Mouse (Mus musculus): ENCODE measurements at regions not wholly inside any gene's neighbourhood (a gene's known extent, or its start where the extent isn't known, plus 50 kb on each side); places are given as distances from the start of the nearest gene placed in this dataset.

DNA sequence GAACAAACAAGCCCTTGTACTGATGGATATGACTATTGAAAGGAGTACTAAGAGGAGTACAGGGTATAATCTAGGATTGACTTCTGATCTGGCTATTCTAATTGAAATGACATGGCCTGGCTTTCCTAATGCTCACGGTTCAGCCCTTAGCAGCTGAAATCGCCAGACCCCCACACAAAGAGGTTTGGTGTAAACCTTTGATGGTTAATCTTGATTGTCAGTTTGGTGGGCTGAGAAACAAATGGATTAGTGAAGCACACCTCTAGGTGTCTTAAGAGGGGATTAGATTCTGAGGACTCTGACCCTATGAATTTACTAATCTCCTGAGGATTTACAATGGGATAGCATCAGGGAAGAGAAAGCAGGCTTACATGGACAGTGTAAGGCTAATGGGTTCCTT, 623.4 kb upstream of the Adamts9 start:
- Histone ChIP-seq H3K27ac (no peak overlapping the region), H3K9ac (replicated peaks) (no peak overlapping the region), H3K36me3 (no peaks in the 10 kb centered on the region), H3K4me3 (replicated peaks) (no peak overlapping the region), H3K4me2 (replicated peaks) (no peak overlapping the region), H3K27me3 (peaks cover 13% of the 10 kb centered on the region; the same call in 1 of the 2 replicates), H3K9me3 (no peaks in the 10 kb centered on the region), H3K4me1 (replicated peaks) (no peaks in the 10 kb centered on the region)
- WGBS, result 3% methylated on average over 2 of the region's 2 CpGs
- ATAC-seq, result no peak

GRCm38 (mm10) chr6:93548311-93548710, 605.0 kb upstream of the Adamts9 start:
- Histone ChIP-seq H3K27ac (no peak overlapping the region), H3K9ac (replicated peaks) (no peak overlapping the region), H3K4me2 (replicated peaks) (no peak overlapping the region), H3K9me3 (no peaks in the 10 kb centered on the region), H3K4me1 (replicated peaks) (no peaks in the 10 kb centered on the region), H3K4me3 (replicated peaks) (no peak overlapping the region), H3K27me3 (no peaks in the 10 kb centered on the region; the same call in 1 of the 2 replicates), H3K36me3 (no peaks in the 10 kb centered on the region)
- 88% methylated on average over 2 of the region's 2 CpGs for WGBS
- ATAC-seq, result no peak

GRCm38 (mm10) chr6:93544246-93544645, 601.0 kb upstream of the Adamts9 start:
- WGBS, result 45% methylated on average over 1 of the region's 1 CpGs
- no peak overlapping the region for H3K4me2 ChIP-seq (replicated peaks)
- H3K27me3 ChIP-seq, result no peaks in the 10 kb centered on the region; the same call in 1 of the 2 replicates
- H3K4me3 ChIP-seq (replicated peaks), result no peak overlapping the region
- no peaks in the 10 kb centered on the region for H3K36me3 ChIP-seq
- no peak overlapping the region for H3K9ac ChIP-seq (replicated peaks)
- no peak for ATAC-seq
- no peaks in the 10 kb centered on the region for H3K4me1 ChIP-seq (replicated peaks)
- H3K27ac ChIP-seq, result no peak overlapping the region
- no peaks in the 10 kb centered on the region for H3K9me3 ChIP-seq

DNA sequence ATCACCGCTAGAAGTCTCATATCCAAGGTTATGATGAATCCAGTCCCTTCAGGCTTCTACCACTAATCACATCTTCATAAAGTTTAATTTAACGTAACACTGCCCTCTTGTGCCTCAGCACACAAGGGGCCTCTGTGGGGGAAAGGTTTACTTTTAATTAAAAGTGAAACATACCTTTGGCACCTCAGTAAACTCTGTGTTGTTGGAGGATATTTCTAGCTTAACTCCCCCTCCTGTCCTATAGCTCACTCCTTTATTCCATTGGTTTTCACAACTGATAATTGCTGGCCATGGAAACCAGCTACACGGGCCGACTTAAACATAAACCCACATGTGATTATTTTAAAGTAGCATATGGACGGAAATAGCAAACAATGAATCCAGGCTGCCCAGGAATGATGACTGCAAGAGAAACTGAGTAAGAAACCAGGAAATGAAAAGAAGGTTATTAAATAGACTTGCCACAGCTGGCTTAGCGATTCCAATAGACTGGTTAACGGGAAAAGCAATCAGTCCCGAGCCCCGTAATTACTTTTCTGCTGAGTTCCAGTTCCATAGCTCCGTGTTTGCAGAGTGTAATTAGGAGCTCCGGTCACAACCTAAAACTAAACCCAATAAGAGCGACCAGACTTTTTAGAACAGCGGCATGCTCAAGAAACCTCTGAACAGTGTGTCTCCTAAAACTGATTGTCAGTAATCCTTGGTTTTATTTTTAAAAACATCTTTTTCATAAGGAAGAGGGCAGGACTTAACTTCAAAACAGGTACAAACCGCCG, 600.2 kb upstream of the Adamts9 start:
- no peaks in the 10 kb centered on the region for H3K4me1 ChIP-seq (replicated peaks)
- WGBS, result 46% methylated on average over 15 of the region's 15 CpGs
- no peaks in the 10 kb centered on the region; the same call in 1 of the 2 replicates for H3K27me3 ChIP-seq
- H3K9me3 ChIP-seq, result no peaks in the 10 kb centered on the region
- H3K9ac ChIP-seq (replicated peaks), result no peak overlapping the region
- no peak overlapping the region for H3K4me3 ChIP-seq (replicated peaks)
- no peak for ATAC-seq
- H3K27ac ChIP-seq, result no peak overlapping the region
- no peaks in the 10 kb centered on the region for H3K36me3 ChIP-seq
- H3K4me2 ChIP-seq (replicated peaks), result 0 out of 2 replicates have a peak overlapping the region, but pooled peaks have one; percentile 14

DNA sequence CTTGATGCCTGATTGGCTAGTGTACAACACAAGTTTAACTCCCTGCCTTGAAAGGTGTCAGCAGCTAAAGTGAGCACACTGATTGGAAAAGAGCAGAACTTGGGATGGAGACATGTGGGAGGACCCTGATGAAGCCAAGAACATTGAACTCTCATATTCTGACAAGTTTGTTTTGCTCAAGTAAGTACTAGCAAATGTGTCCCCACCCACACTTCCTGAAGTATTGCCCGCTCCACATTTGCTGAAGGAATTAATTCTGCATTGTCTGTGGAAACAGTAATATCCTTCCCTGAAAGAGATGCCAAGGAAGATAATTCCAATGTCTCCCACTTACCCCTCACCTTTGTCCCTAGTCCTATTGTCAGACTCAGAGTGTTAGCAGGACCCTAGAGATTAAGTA, 596.3 kb upstream of the Adamts9 start:
- Histone ChIP-seq H3K27ac (no peak overlapping the region), H3K4me1 (replicated peaks) (no peaks in the 10 kb centered on the region), H3K4me2 (replicated peaks) (no peak overlapping the region), H3K4me3 (replicated peaks) (no peak overlapping the region), H3K36me3 (no peaks in the 10 kb centered on the region), H3K9ac (replicated peaks) (no peak overlapping the region), H3K9me3 (no peaks in the 10 kb centered on the region), H3K27me3 (no peaks in the 10 kb centered on the region; the same call in 1 of the 2 replicates)
- no peak for ATAC-seq
- 75% methylated on average over 1 of the region's 1 CpGs for WGBS

- Histone ChIP-seq H3K27me3 (no peaks in the 10 kb centered on the region; the same call in 1 of the 2 replicates), H3K4me1 (replicated peaks) (no peaks in the 10 kb centered on the region), H3K36me3 (no peaks in the 10 kb centered on the region), H3K9ac (replicated peaks) (no peak overlapping the region), H3K4me2 (replicated peaks) (no peak overlapping the region), H3K4me3 (replicated peaks) (no peak overlapping the region), H3K9me3 (no peaks in the 10 kb centered on the region), H3K27ac (no peak overlapping the region)
- ATAC-seq, result no peak
- 88% methylated on average over 4 of the region's 4 CpGs for WGBS
Observed at GRCm38 (mm10) chr6:93539171-93539570, 595.9 kb upstream of the Adamts9 start.

GRCm38 (mm10) chr6:93537971-93538370, 594.7 kb upstream of the Adamts9 start:
- no peaks in the 10 kb centered on the region for H3K27me3 ChIP-seq
- no peak overlapping the region for H3K4me3 ChIP-seq (replicated peaks)
- 85% methylated on average over 1 of the region's 1 CpGs for WGBS
- no peaks in the 10 kb centered on the region for H3K4me1 ChIP-seq (replicated peaks)
- H3K9me3 ChIP-seq, result no peaks in the 10 kb centered on the region
- H3K36me3 ChIP-seq, result no peaks in the 10 kb centered on the region
- no peak overlapping the region for H3K27ac ChIP-seq
- ATAC-seq, result no peak
- H3K9ac ChIP-seq (replicated peaks), result no peak overlapping the region
- no peak overlapping the region for H3K4me2 ChIP-seq (replicated peaks)

GRCm38 (mm10) chr6:93537126-93537525, 593.8 kb upstream of the Adamts9 start:
- Histone ChIP-seq H3K27me3 (no peaks in the 10 kb centered on the region), H3K4me1 (replicated peaks) (no peaks in the 10 kb centered on the region), H3K27ac (no peak overlapping the region), H3K9ac (replicated peaks) (no peak overlapping the region), H3K4me2 (replicated peaks) (no peak overlapping the region), H3K36me3 (no peaks in the 10 kb centered on the region), H3K9me3 (no peaks in the 10 kb centered on the region), H3K4me3 (replicated peaks) (no peak overlapping the region)
- no peak for ATAC-seq
- WGBS, result 100% methylated on average over 1 of the region's 1 CpGs

DNA sequence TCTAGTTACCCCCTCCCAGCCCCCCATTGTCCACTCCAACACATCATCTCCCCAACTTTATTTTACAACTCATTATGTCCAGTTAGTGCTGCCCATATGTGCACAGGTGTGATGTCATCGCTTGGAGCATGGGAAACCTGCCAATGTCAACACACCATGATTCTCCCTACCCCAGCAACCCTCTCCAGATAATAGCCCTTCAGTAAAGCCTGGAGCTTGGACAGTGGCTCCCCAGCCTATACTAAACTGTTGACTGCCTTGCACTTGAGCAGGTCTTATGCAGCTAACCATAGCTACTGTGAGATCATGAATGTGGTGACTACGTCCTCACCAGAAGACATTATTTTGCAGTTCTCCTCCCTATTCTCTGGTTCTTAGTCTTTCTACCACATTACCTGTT, 570.5 kb upstream of the Adamts9 start:
- 98% methylated on average over 2 of the region's 2 CpGs for WGBS
- Histone ChIP-seq H3K27ac (no peak overlapping the region), H3K9me3 (peaks cover 2% of the 10 kb centered on the region; the same call in 1 of the 2 replicates), H3K27me3 (no peaks in the 10 kb centered on the region), H3K4me2 (replicated peaks) (no peak overlapping the region), H3K9ac (replicated peaks) (no peak overlapping the region), H3K36me3 (no peaks in the 10 kb centered on the region), H3K4me1 (replicated peaks) (no peaks in the 10 kb centered on the region), H3K4me3 (replicated peaks) (no peak overlapping the region)
- ATAC-seq, result no peak

- Histone ChIP-seq H3K9ac (replicated peaks) (no peak overlapping the region), H3K9me3 (no peaks in the 10 kb centered on the region), H3K4me1 (replicated peaks) (no peaks in the 10 kb centered on the region), H3K4me2 (replicated peaks) (no peak overlapping the region), H3K27ac (no peak overlapping the region), H3K36me3 (no peaks in the 10 kb centered on the region), H3K27me3 (no peaks in the 10 kb centered on the region), H3K4me3 (replicated peaks) (no peak overlapping the region)
- no peak; the same call in 1 of the 2 replicates for ATAC-seq
- 52% methylated on average over 1 of the region's 1 CpGs for WGBS
Observed at GRCm38 (mm10) chr6:93509857-93510256, 566.6 kb upstream of the Adamts9 start.

GRCm38 (mm10) chr6:93497824-93498223, 554.5 kb upstream of the Adamts9 start:
- Histone ChIP-seq H3K27ac (no peak overlapping the region), H3K4me3 (replicated peaks) (no peak overlapping the region), H3K36me3 (no peaks in the 10 kb centered on the region), H3K9me3 (no peaks in the 10 kb centered on the region), H3K4me2 (replicated peaks) (no peak overlapping the region), H3K4me1 (replicated peaks) (no peaks in the 10 kb centered on the region), H3K27me3 (no peaks in the 10 kb centered on the region), H3K9ac (replicated peaks) (no peak overlapping the region)
- no peak for ATAC-seq
- WGBS, result 56% methylated on average over 4 of the region's 4 CpGs

- Histone ChIP-seq H3K27me3 (no peaks in the 10 kb centered on the region), H3K9ac (replicated peaks) (no peak overlapping the region), H3K36me3 (no peaks in the 10 kb centered on the region), H3K4me3 (replicated peaks) (no peak overlapping the region), H3K4me1 (replicated peaks) (peaks cover 9% of the 10 kb centered on the region; the same call in 1 of the 2 replicates), H3K9me3 (no peaks in the 10 kb centered on the region), H3K4me2 (replicated peaks) (no peak overlapping the region), H3K27ac (no peak overlapping the region)
- WGBS, result 68% methylated on average over 2 of the region's 2 CpGs
- ATAC-seq, result no peak
Observed at GRCm38 (mm10) chr6:93488441-93488955, 545.2 kb upstream of the Adamts9 start.

Measured in midbrain, embryonic 13.5 days (tissue).